Mouse (Mus musculus) brain, embryonic 14.5 days (tissue): ENCODE results near the gene Treml1.

Experiments used
- CTCF ChIP-seq: fragments of 200-500 bp; IDR thresholded peaks from 2 replicates; pipeline ENCODE4 v1.5.1; 2012; ENCODE audit warnings: inconsistent platforms, mild to moderate bottlenecking, moderate library complexity, borderline replicate concordance; ENCODE audit not compliant: insufficient read depth, insufficient read length; ENCODE audit errors: extremely low read depth
- POLR2A ChIP-seq: fragments of 200-500 bp; IDR thresholded peaks from 2 replicates; pipeline ENCODE4 v1.6.1; 2012; ENCODE audit warnings: mild to moderate bottlenecking, inconsistent platforms, borderline replicate concordance; ENCODE audit not compliant: poor library complexity, insufficient read depth, insufficient read length, severe bottlenecking; ENCODE audit errors: extremely low read depth

DNA sequence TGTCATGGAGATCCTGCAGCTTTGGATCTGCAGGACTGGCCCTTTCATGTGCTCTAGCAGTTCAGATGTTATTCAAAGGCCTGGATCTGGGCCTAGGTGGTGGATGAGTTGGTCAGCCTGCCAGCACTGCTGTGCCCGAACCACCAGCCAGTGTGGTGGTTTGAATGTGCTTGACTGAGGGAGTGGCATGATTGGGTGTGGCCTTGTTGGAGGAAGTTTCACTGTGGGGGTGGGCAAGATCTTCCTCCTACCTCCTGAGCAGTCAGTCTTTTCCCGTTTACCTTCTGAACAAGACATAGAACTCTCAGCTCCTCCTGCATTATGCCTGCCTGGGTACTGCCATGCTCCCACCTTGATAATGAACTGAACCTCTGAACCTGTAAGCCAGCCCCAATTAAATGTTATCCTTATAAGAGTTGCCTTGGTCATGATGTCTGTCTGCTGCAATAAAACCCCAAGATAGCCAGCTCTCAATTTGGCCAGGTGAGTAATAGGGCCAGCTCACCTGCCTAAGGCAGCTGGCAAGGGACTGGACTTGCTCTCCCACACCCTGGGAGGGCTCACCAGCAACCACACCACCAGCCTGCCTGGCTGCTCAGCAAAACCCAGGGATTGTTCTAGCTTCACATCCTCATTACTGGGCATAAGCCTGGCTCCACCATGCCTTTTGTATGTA, 26.2 kb downstream of the Treml1 start:
- TF ChIP-seq CTCF = no peak
- no peak for TF ChIP-seq POLR2A
